Mouse (Mus musculus) testis, postnatal 14 days (tissue): ENCODE measurements at regions not wholly inside any gene's neighbourhood (a gene's known extent, or its start where the extent isn't known, plus 50 kb on each side); places are given as distances from the start of the nearest gene placed in this dataset.

Experiments
- DNase-seq: peaks from one replicate; pipeline ENCODE4 v3.0.0; 2021; ENCODE audit warnings: low spot score

DNA sequence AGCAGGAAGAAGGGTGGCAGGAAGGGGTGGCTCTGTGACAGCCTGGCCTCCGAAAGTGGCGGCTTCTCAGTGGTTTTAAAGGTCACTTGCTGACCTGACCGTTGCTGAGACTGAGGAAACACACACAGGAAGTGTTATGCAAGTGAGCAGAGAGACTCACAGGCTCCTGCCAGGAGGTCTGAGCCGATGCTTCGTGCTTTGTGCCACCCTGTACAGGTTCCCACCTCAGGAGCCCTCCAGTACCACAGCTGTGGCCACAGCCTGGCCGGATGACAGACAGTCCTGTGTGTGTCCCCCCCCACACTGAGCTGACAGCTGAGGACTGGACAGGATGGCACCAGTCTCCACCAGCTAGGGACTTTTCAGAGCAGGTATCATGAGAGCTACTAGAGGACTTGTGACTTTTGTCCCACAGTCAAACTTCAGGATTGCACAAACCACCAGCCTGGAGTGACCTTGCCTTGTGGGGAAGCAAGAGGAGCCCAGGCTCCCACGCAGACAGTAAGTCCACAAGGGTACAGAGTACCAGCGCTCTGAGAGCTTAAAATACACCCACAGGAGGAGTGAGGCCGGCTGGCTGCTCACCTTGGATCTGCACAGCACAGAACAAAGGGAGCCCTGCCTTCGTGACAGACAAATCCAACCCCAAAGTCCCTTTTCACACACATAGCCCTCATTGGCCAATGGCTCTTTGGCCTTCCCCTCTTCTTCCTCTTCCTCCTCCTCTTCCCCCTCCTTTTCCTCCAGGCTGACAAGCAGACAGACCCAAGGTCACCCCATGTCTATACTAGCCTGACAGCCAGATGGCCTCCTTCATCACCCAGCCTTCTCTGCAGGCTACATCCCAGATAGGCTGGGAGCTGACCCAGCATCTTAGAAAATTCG, 158.1 kb upstream of the Rreb1 start:
- DNase-seq, result no peak

DNA sequence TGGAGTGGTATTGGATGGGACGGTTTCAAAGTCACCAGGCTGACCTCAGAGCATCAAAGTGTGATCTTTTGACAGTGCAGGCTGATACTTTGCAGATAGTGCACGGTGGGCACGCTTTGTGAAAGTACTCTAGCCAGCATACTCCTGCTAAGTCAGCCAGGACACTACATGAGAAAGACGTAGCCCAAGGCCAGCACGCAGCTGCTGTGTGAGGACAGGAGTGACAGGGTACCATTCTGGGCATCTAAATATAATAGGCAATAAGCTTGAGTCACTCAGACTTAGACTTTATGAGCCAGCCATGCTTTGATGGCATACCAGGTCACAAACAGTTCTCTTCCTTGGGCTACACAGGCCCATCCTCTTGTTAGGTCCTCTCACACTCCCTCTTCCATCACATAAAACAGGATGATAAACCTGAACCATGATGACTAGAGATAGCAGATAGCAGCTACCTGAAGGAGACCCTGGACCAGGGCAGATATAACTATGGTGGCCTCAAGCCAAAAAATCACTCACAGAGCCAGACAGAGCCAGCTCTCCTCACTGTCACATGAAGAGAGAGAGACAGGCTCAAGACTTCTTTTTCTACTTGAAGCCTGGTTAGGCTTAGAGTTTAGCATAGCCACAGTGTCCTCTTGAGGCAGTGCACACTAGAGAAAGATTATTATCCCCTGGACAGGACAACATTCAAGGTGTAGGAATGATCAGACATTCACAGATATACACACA, 156.7 kb upstream of the Rreb1 start:
- no peak for DNase-seq

DNA sequence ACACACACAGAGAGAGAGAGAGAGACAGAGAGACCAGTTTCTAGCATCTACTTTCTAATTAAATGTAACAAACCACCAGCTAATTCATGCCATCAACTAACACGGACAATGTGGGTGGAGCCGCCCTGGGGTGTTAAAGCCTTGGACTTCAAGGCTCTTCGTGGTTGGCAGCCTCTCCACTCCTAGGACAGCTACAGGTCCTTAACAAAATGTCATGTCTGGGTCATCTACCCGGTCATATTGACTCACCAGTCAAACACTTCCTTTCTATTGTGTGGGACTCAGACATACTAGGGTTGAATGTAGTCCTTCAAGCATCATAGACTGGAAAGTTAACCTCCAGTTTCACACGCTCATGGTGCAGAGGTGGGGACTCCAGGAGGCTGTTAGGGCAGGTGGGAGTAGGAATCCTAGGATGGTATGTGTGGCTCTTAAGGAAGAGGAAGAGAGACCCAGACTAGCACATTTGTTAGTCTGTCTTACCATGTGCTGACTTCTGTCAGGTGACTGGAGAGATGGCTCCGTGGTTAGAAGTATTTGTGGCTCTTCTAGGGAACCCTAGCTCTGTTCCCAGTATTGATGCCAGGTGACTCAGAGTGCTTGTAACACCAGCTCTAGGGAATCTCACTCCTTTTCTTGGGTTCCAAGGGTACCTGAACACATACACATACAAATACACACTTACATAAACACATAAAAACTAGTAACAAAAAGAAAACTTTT, 155.7 kb upstream of the Rreb1 start:
- DNase-seq, result no peak

DNA sequence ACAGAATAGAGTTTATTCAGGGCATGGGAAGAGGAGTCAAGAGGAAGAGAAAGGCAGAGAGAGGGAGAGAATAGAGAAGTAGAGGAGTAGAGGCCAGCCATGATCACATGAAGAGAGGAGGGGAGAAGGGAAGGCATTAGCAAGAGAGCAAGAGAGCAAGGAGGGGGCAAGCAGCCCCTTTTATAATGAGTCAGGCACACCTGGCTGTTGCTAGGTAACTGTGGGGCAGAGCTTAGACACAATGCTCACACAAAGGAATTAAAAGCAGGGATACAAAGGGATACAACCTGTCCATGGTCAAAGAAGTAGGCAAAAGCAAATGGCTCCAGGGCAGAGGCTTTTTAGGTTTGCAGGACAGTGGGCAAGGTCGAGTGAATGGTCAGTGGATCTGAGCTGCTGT, 153.5 kb upstream of the Rreb1 start:
- DNase-seq, result no peak

DNA sequence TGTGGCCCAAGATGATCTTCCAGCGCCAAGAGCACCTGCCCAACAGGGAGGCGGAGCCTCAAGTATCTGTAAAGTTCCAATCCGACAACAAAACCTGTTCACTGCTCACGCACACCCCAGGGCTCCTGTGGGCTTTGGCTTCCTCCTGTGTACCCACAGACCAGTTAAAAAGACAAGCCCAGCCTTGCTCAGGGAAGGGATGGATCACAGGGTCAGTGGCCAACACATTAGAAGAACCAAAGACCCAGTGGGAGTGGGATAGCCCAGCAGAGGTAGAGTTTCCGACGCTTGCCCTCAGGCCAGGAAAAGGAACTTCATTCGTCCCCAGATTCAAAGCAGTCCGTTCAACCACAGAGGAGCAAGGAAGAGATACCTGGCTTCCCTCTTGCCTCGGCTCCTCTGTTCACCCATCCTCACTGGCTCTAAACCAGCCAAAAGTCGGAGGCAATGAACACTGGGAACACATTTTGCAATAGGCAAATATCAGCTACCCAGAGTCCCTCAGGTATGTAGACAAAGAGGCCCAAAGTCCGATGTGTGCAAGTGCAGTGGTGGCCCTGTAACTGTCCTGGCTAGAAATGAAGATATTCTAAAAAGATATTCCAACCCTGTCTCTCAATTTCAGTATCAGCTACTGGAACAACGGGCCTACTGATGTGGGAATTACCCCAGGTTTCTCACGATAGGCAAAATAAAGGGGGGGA, 152.5 kb upstream of the Rreb1 start:
- DNase-seq, result no peak

DNA sequence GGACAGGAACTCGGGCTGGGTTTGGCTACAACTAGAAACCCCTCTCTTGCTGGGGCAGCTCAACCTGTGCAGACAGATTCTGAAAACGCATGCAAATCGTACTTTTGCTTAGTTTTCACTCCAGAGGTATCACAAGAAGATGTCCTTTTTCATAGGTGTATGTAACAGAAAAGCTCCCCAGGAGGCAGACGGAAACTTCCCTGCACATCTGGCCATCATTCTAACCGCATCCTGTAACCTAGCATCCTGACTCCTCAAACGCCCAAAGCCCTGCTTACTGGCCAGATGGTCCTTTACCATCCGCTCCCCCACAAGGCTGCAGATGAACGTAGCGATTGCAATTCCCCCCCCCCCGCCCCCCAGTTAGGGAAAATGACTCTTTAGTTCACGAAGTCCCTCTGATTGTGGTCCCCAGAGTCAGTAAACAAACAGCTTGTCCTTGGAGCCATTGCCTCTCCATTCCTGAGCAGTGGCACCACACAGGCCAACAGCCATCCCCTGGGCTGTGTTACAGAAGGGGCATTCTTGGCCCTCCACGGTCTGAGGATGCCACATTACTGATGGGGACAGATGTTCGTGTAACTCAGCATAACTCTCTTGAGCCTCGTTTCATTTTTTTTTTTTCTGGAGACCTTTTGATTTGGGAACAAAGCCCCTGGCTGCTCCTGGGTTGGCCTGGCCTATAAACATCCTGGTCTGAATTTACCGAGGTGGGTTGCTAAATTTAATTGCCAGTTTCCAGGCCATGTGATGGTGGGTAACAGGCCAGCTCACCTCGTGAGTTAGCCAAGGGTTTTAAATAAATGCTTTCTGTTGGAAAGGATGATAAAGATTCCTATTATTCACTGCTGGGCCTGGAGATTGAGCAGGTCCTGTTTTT, 149.6 kb upstream of the Rreb1 start:
- no peak for DNase-seq

DNA sequence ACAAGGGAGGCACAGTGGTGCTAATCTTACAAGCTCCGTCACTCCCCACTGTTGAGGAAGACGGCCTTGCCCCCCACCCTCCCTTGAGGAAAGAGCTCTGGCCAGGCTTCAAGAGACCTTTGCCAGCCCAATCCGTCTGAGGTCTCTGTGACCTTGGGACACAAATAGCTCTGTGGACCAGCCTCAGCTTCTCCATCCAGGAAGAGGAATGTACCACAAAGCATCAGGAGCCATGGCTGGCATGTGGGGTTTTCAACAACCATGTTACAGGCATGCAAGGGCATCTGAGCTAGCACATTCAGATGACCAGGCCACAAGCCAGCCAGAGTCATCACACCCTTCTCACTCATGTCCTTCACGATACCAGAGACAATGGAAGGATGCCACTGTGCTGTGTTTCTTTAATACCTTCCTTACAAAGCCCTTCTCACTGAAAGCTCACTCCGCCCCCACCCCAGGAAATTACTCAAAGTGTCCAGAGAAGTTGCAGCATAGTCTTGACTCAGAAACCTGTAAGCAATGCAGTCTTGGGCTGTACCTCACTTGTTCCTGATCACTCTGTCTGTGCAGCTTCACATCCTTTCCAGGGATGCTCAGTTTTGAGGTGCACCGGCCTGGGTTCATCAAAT, 148.8 kb upstream of the Rreb1 start:
- DNase-seq, result peak; percentile 13

DNA sequence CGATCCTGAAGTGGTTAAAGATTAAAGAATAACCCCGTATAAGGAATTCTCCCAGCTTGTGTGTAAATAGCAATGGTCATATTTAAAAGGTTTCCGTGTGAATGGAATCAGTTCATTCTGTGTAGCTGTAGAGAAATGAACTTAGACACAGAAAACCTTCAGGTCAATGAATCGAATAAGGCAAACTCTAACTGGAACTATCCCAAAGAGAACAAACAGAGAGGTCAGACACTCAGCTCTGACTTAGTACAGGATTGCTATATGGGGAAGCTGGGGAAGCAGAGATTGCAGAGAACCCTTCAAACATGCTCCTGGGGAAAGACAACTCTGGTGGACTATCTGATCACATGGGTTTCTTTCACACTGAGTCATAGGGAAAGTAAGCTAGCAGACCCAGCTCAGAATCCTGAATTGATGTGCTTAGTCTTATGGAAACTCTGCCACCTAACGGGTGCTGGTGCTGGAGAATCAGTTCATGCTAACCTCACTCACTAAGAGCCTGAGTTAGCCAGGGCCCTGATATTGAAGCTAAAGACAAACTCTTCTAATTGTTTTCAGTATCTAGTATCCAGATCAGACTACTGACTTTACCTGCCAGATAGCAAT, 145.3 kb upstream of the Rreb1 start:
- DNase-seq, result no peak

DNA sequence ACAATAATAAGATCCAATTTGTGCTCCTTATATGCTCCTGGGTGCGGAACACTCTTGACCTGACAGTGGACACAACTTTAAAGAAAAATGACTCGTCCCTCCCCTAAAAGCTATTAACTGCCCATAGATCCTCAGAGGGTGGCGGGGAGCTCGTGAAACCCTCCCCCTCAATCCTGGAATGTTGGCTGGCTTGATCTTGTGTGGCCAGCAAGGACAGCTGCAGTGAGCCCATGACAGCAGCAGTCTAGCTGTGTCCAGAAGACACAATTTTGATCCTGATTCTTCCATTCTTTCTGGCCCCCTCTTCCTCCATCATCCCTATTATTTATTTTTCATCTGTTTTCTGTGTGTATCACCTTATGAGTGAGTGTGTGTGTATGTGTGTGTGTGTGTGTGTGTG, 141.8 kb upstream of the Rreb1 start:
- no peak for DNase-seq

DNA sequence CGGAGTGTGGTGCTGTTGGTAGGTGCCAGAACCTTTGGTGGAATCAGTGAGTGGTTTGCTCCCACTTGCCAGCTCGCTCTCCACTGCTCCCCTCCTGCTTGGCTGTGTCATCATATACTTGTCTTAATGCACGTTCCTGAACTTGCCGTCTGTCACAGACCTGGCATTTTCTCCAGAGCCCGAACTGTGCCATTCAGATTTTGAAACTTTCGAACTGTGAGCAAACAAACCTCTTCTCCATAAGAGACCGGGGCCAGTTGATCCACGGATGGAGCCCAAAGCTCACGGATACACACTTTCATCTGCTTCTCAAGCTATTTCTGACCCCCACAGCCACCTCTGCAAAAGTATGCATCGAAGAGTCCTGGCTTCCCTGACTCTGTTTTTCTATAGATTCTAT, 141.0 kb upstream of the Rreb1 start:
- no peak for DNase-seq

DNA sequence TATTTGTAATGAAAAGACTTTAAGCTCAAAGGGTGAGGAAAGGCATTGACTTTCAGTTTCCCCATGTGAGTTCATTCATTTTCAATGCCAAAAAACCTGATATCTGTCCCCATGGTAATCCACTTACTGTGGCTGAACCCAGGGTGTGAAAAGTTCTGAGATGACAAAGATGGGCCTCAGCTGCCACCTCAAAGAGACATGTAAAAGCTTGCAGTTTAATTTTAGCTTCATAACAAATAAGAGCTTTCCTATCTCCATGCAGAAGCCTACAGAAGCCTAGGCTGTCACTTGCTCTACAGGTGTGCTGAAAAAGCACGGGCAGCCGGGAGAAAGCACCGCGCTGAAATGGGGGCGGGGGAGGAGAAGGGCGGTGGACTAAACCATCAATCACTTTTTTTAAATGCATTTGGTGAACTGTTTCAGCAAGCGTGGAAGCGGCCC, 140.1 kb upstream of the Rreb1 start:
- no peak for DNase-seq

DNA sequence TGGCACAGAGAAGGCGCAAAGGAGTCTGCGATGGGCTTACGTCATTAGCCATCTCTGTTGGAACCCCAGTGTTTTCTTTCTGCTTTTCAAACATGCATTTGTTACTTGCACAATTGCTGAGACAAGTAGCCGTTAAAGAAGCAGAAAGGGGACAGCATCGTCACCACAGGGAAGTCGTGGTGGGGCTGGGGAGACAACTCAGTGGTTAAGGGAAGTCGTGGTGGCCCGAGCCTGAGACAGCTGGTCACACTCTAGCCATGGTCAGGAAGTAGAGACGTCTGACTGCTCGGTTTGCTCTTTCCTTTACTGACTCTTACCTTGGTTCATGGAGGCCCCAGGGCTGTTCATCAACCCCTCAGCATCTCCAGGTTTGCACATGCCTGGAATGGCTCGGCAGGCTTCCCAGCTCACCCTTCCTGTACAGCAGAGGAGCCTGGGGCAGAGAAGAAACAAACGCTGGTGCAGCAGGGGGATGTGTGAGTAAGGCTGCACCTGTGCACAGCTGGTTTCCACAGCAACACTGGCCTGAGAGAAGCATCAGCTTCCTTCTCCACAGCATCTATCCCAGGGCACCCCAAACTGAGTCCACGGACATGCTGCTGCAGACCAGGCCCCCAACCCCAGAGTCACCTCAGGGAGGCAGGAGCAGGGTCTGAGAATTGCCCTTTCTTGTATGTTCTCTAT, 135.6 kb upstream of the Rreb1 start:
- no peak for DNase-seq

DNA sequence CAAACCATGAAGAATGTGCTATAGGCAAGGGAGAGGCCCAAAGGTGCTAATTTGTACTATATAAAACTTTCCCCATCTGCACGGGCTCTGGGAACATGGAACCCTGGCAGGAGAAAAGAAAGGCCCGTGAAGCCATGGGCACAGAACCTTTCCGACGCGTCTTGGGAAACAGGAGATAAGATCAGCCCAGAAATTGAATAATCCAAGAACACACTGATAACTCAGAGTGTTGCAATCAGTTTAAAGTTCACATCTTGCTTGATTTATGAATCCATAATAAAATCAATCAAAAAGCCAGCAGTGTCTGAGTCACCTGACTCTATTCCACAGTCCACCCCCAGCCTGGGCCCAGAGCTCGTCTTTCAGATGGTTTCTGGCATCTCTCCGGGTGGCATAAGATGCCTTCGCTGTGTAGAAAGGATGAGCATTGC, 133.4 kb upstream of the Rreb1 start:
- DNase-seq, result no peak

DNA sequence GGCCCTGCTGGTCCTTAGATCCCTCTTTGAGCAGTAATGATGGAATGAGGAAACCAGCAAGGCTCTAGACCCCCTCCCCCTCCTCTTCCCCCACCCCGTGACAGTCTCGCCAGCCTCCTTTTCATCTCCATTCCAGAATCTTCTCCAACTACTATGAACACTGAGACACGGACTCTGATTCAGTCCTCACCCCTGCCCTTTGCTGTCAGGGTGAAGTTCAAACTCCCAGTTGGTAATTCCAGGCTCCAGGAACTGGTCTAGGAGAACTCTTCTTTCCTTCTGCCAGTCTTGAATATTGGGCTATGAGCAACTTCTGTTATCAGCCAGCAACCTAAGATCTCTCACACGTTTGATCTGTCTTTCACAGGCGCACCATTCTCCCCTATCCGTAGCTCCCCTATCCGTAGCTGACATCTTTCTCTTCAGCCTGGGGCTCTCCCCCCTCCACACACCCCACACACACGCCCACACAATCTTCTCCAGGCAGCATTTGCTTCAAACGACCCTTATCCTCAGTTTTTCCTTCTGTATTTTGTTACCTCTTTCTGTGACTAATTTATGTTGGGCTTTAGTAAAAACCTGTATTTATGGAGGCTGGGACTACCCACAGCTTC, 128.6 kb upstream of the Rreb1 start:
- DNase-seq, result no peak

DNA sequence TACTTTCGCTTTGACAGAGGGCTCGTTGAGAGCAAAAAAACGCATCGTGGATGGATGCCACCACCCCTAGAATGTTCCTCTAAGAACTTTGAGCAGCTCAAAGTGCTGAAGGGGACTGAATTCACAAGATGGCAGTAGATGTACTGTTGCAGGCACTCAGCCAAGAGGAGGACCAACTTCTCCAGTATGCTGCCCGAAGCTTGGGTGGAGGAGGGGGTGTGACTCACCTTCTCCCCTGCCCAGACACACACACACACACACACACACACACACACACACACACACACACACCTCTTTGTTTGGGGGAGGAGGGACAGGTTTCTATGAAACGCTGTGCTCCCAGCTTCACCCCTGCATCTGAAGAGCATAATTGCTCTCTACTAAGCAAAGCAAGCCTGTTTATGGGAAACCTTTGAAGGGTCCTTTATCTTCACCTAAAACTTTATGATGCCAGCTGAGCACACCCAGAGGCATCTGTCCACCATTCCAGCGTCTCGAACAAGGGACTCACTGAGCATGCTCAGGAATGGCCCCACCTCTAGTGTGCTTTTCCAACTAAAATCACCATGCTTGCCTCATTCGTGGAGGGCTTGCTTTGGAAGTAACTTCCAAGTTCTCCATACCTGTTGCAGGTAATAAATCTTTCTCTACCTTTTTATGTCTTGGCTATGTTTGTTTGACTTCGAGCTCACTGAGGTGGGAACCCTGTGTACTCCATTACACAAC, 126.8 kb upstream of the Rreb1 start:
- no peak for DNase-seq

DNA sequence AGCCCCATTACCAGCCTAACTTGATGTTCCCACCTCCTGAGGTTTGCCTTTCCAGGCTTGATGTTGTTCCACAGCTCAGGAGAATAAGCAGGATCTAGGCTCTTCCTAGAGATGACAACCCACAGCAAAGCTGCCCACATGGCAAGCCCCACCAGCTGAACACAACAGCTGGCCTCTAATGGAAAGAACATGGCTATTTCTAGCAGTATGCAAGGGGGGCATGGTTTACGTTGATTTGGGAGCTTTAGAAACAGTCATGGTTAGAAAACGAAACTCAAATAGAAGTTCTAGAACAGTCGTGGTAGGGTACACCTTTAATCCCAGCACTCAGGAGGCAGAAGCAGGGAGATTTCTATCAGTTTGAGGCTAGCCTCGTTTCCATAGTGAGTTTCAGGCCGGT, 123.5 kb upstream of the Rreb1 start:
- DNase-seq, result no peak

DNA sequence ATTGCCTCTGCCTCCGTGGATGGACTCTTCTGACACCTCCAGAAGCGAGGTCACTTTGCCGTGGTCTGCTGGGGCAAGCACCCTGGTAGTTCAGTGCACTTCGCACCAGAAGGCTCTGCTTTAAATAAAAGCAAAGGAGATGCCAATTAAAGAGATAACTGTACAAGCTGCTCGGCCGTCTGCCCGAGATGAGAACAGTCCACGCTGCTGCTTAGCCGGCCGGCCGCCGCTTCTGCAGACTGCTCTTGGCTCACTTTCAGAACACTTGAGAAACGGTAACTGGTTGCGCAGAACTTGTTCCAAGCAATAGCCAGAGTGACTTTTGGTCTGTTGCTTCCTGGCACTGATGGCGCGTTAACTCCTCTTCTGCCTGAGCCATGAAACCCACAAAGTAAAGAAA, 121.0 kb upstream of the Rreb1 start:
- DNase-seq, result peak; percentile 74

DNA sequence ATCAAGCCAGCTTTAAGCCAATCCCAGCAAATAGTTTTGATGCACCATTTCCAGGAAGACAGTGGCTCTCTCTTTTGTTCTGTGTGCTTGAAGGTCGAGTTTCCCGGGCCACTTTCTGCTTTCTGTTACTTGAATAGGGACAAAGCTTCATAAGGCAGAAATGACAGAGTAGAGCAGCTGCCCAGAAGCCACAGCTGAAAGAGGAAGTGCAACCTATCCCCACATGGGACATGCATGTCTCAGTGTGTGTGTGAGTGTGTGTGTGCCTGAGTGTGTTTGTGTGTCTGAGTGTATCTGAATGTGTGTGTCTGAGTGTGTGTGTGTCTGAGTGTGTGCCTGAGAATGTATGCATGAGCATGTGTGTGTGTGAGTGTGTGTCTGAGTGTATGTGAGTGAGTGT, 120.2 kb upstream of the Rreb1 start:
- no peak for DNase-seq
